Mouse (Mus musculus) frontal cortex, adult 2 months (tissue): Measurements from ENCODE around the gene Myrip. TPM values are rescaled to one million over a fixed set of nuclear protein-coding genes. Genes with fewer than 3 reads are reported as not detected.
"Not testable (repeated sequence)": the region's sequence is repeated elsewhere in the genome, so short reads cannot be mapped to it uniquely, and the experiment has no call there.

Experiments
- DNase-seq, 2 experiments: peaks; one replicate each; pipeline ENCODE4 v3.0.0; 2022; ENCODE audit warnings: low spot score in 1 of 2; ENCODE audit errors: extremely low spot score in 1 of 2
- polyA plus RNA-seq: library from polyadenylated mRNA; depleted of rRNA; stranded (reverse); fragments of >200 nt; gene quantifications from 2 replicates; pipeline ENCODE4 v1.2.3, GENCODE M21; 2012

Gene Myrip
- polyA plus RNA-seq, 1 experiment = 30.2 TPM

- DNase-seq = peak in 1 of 2 experiments; percentile 56
Observed at GRCm38 (mm10) chr9:120322702-120323426, 21.6 kb downstream of the Myrip start.

GRCm38 (mm10) chr9:120331048-120331447 is 29.7 kb downstream of the Myrip start:
- DNase-seq = not testable (repeated sequence)

GRCm38 (mm10) chr9:120338172-120338571 is 36.9 kb downstream of the Myrip start:
- no peak for DNase-seq

GRCm38 (mm10) chr9:120339975-120340695 is 38.8 kb downstream of the Myrip start:
- DNase-seq = no peak

- DNase-seq = no peak
Observed at GRCm38 (mm10) chr9:120343123-120343790, 41.9 kb downstream of the Myrip start.

- DNase-seq = no peak
Observed at GRCm38 (mm10) chr9:120345651-120346151, 44.4 kb downstream of the Myrip start.

- peak; percentile 68 to 75 for DNase-seq
Observed at GRCm38 (mm10) chr9:120349145-120349544, 47.8 kb downstream of the Myrip start.

GRCm38 (mm10) chr9:120350346-120350745 is 49.0 kb downstream of the Myrip start:
- no peak for DNase-seq

GRCm38 (mm10) chr9:120351061-120351460 is 49.7 kb downstream of the Myrip start:
- DNase-seq = no peak

- no peak for DNase-seq
Observed at GRCm38 (mm10) chr9:120351474-120351873, 50.2 kb downstream of the Myrip start.

- DNase-seq = no peak
Observed at GRCm38 (mm10) chr9:120353036-120353435, 51.7 kb downstream of the Myrip start.

GRCm38 (mm10) chr9:120353967-120354366 is 52.7 kb downstream of the Myrip start:
- no peak for DNase-seq

GRCm38 (mm10) chr9:120354550-120355345 is 53.4 kb downstream of the Myrip start:
- peak in 1 of 2 experiments; percentile 62 for DNase-seq

GRCm38 (mm10) chr9:120356490-120356889 is 55.2 kb downstream of the Myrip start:
- no peak for DNase-seq

GRCm38 (mm10) chr9:120358060-120358459 is 56.7 kb downstream of the Myrip start:
- DNase-seq = no peak

- DNase-seq = peak; percentile 62 to 75
Observed at GRCm38 (mm10) chr9:120360397-120361177, 59.3 kb downstream of the Myrip start.

GRCm38 (mm10) chr9:120361656-120362055 is 60.3 kb downstream of the Myrip start:
- peak in 1 of 2 experiments; percentile 77 for DNase-seq

- DNase-seq = no peak
Observed at GRCm38 (mm10) chr9:120362684-120363083, 61.4 kb downstream of the Myrip start.

- DNase-seq = no peak
Observed at GRCm38 (mm10) chr9:120364653-120365283, 63.5 kb downstream of the Myrip start.
